Mouse (Mus musculus) cerebellum, postnatal 10 days (tissue): ENCODE measurements around the gene Pdcd1lg2.

Source experiments
- DNase-seq, 2 experiments: peaks; one replicate each; pipeline ENCODE4 v3.0.0; 2021; ENCODE audit warnings: mixed read lengths in 2 of 2

Gene Pdcd1lg2

GRCm38 (mm10) chr19:29501106-29501505, 90.4 kb downstream of the Pdcd1lg2 start:
- peak; percentile 51 to 63 for DNase-seq

GRCm38 (mm10) chr19:29501507-29501906, 90.8 kb downstream of the Pdcd1lg2 start:
- DNase-seq, result peak; percentile 90 to 92

- DNase-seq, result no peak
Measured at GRCm38 (mm10) chr19:29504131-29504530, 93.4 kb downstream of the Pdcd1lg2 start.

- DNase-seq, result no peak
Measured at GRCm38 (mm10) chr19:29505617-29506016, 94.9 kb downstream of the Pdcd1lg2 start.

GRCm38 (mm10) chr19:29508208-29508607, 97.5 kb downstream of the Pdcd1lg2 start:
- DNase-seq, result peak in 1 of 2 experiments; percentile 13

- DNase-seq, result no peak
Measured at GRCm38 (mm10) chr19:29509857-29510256, 99.1 kb downstream of the Pdcd1lg2 start.

GRCm38 (mm10) chr19:29511826-29512225, 101.1 kb downstream of the Pdcd1lg2 start:
- no peak for DNase-seq

- DNase-seq, result no peak
Measured at GRCm38 (mm10) chr19:29513111-29513766, 102.5 kb downstream of the Pdcd1lg2 start.

- DNase-seq, result no peak
Measured at GRCm38 (mm10) chr19:29514130-29514529, 103.4 kb downstream of the Pdcd1lg2 start.

GRCm38 (mm10) chr19:29515386-29515785, 104.7 kb downstream of the Pdcd1lg2 start:
- no peak for DNase-seq

GRCm38 (mm10) chr19:29515991-29516390, 105.3 kb downstream of the Pdcd1lg2 start:
- DNase-seq, result no peak

GRCm38 (mm10) chr19:29518409-29518808, 107.7 kb downstream of the Pdcd1lg2 start:
- DNase-seq, result no peak

GRCm38 (mm10) chr19:29518922-29519321, 108.2 kb downstream of the Pdcd1lg2 start:
- DNase-seq, result no peak
